Mouse (Mus musculus) embryonic facial prominence, embryonic 13.5 days (tissue): ENCODE measurements around the gene Pcbd2. TPM values are rescaled to one million over a fixed set of nuclear protein-coding genes. Genes with fewer than 3 reads are reported as not detected.

Experiments
- ATAC-seq: fragments of 200-750 bp; cut with Nextera tagmentation; 2 replicates; pipeline ENCODE4 v1.8.0; 2017; ENCODE audit warnings: low read depth; ENCODE audit not compliant: insufficient number of reproducible peaks, insufficient read depth, low FRiP score, low TSS enrichment
- H3K27ac ChIP-seq: fragments of 300-500 bp; sonication (generic); 2 replicates; pipeline ENCODE4 v1.5.1; 2015; ENCODE audit warnings: moderate library complexity, mild to moderate bottlenecking, inconsistent platforms
- H3K27me3 ChIP-seq: fragments of 300-500 bp; sonication (generic); 2 replicates; pipeline ENCODE4 v1.6.1; 2015; ENCODE audit warnings: mild to moderate bottlenecking, inconsistent platforms
- H3K36me3 ChIP-seq: fragments of 300-500 bp; sonication (generic); 2 replicates; pipeline ENCODE4 v1.6.1; 2015; ENCODE audit warnings: mild to moderate bottlenecking, inconsistent platforms
- H3K4me1 ChIP-seq: fragments of 300-500 bp; sonication (generic); 2 replicates; pipeline ENCODE4 v1.6.1; 2015; ENCODE audit warnings: inconsistent platforms
- H3K4me2 ChIP-seq: fragments of 300-500 bp; sonication (generic); 2 replicates; pipeline ENCODE4 v1.6.1; 2015; ENCODE audit warnings: moderate library complexity, mild to moderate bottlenecking, inconsistent platforms
- H3K4me3 ChIP-seq: fragments of 300-500 bp; sonication (generic); 2 replicates; pipeline ENCODE4 v1.5.1; 2015; ENCODE audit warnings: mild to moderate bottlenecking, inconsistent platforms
- H3K9ac ChIP-seq: fragments of 300-500 bp; sonication (generic); 2 replicates; pipeline ENCODE4 v1.6.1; 2015; ENCODE audit warnings: mild to moderate bottlenecking, inconsistent platforms
- H3K9me3 ChIP-seq: fragments of 300-500 bp; sonication (generic); 2 replicates; pipeline ENCODE4 v1.6.1; 2016; ENCODE audit warnings: inconsistent platforms
- WGBS: fragments of 180-500 bp; shearing (Covaris S2); methylation state at CpG from one replicate; pipeline ENCODE4 v1.1.7; 2015; ENCODE audit warnings: mixed read lengths; 5-methylcytosine and 5-hydroxymethylcytosine counted together
- polyA plus RNA-seq: library from polyadenylated mRNA; unstranded; fragments of >200 nt; fragmentation: Nextera tagmentation; extraction: Ambion mirVana; gene quantifications from 2 replicates; pipeline ENCODE4 v1.2.1, GENCODE M21; 2015

Gene Pcbd2
- polyA plus RNA-seq, 1 experiment from 2014 or later: 44.3 TPM

DNA sequence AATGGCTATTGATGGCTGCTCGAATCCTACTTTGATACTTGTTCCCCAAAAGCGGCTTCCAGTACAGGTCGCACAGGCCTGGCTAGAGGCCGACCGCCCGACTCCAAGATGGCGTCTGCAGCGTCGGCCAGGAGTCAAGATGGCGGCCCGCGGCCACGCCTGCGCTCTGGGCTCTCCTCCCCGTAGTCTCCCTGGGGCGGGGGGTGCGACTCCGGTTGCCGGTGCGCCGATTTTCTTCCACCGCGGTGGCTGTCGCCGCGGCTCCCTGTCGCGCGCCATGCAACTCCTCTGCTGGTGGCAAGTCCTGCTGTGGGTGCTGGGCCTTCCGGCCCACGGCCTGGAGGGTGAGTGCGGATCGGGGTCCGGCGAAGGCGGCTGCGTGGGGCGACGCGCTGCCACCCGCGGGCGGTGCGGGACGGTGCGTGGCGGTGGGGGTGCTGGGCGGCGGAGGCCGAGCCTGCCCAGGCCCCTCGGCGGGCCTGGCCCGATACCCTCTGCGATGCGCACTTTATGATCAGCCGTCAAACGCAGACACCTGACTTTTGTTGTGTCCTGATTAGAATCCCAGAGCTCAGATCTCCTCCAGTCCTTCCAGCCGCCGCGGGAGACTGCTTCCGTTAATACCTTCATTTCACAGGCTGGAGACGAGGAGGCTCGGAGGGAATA is 12.5 kb upstream of the Pcbd2 start, which contains the start of gene Txndc15:
Txndc15 (plus strand) TSS at position 150 of the 666 bp plus-strand sequence.
- no peaks in the 10 kb centered on the region for H3K9me3 ChIP-seq
- peak; percentile 74 for ATAC-seq
- no peaks in the 10 kb centered on the region for H3K27me3 ChIP-seq
- WGBS: under 1% methylated on average over 63 of the region's 63 CpGs
- H3K9ac ChIP-seq: peak within 1 kb of the TSS; percentile 97
- peak within 1 kb of the TSS; percentile 95 for H3K4me3 ChIP-seq
- peak within 1 kb of the TSS; percentile 67 for H3K4me2 ChIP-seq
- H3K36me3 ChIP-seq: peaks cover 21% of the 10 kb centered on the region
- H3K4me1 ChIP-seq: peaks cover 14% of the 10 kb centered on the region
- peak within 1 kb of the TSS; percentile 91 for H3K27ac ChIP-seq

DNA sequence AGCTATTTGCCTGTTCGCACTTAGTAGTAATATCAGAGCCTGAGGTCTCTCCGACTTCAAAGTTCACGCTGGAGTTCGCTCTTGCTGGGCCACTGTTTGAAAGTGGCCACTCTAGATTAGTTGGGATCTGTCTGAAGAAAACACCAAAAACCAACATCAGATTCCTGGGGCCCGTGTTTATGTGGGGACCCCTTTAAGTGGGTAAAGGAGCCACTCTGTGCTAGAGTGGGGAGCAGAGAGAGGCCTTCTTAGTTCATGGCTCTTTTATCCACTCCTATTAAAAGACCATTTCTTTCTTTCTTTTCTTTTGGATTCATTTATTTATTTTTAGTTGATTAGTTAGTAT is 12.0 kb upstream of the Pcbd2 start:
- no peak for ATAC-seq
- Histone ChIP-seq H3K9ac (peak overlapping the region; percentile 97), H3K4me1 (peaks cover 14% of the 10 kb centered on the region), H3K27me3 (no peaks in the 10 kb centered on the region), H3K27ac (peak overlapping the region; percentile 91), H3K36me3 (peaks cover 26% of the 10 kb centered on the region), H3K4me2 (peak overlapping the region; percentile 67), H3K4me3 (peak overlapping the region; percentile 95), H3K9me3 (no peaks in the 10 kb centered on the region)
- WGBS: 14% methylated on average over 5 of the region's 5 CpGs

DNA sequence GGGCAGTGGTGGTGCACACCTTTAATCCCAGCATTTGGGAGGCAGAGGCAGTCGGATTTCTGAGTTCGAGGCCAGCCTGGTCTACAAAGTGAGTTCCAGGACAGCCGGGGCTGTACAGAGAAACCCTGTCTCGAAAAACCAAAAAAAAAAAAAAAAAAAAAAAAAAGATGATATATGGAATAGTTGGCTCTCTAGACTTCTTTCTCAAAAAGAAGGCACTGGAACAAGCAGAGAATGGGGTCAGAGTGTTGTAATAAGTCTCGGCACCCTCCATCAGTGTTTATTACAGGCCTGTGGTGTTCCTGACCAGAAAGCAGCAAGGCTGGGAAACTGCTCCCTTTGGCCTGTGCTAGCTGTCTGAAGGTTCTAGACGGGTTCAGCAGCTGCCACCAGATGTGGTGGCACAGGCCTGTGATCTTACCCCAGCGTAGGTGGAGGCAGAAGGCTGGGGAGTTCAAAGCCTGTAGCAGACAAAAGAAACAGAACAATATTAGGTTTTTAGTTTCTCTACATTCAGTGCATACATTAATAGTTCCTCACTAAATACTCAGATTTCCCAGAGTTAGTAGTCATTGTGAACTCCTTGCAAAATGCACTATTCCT is 11.2 kb upstream of the Pcbd2 start:
- peak overlapping the region; percentile 67; the same call in 1 of the 2 replicates for H3K4me2 ChIP-seq
- ATAC-seq: no peak
- WGBS: 81% methylated on average over 7 of the region's 7 CpGs
- no peaks in the 10 kb centered on the region for H3K27me3 ChIP-seq
- peaks cover 14% of the 10 kb centered on the region for H3K4me1 ChIP-seq
- no peak overlapping the region for H3K27ac ChIP-seq
- peak overlapping the region; percentile 58; the same call in 1 of the 2 replicates for H3K9ac ChIP-seq
- H3K4me3 ChIP-seq: peak overlapping the region; percentile 95
- H3K36me3 ChIP-seq: peaks cover 35% of the 10 kb centered on the region
- no peaks in the 10 kb centered on the region for H3K9me3 ChIP-seq

DNA sequence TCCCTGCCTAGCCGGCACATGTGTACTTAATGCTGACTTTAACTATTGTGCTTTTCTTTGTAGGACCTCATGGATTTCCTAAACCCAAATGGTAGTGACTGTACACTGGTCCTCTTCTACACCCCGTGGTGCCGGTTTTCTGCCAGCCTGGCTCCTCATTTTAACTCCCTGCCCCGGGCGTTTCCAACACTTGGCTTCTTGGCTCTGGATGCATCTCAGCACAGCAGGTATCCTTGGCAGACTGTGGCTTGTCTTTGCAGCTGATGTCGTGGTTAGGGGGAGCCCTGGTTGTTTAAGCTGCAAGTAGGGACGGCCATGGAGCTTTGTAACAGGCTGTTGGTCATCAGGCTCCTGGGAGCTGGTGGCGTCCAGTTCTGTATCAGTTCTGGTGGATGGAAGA is 5.7 kb upstream of the Pcbd2 start:
- Histone ChIP-seq H3K9ac (no peak overlapping the region), H3K36me3 (peaks cover 77% of the 10 kb centered on the region), H3K4me1 (peaks cover 6% of the 10 kb centered on the region; the same call in 1 of the 2 replicates), H3K27ac (no peak overlapping the region), H3K4me3 (no peak overlapping the region), H3K9me3 (no peaks in the 10 kb centered on the region), H3K4me2 (no peak overlapping the region), H3K27me3 (no peaks in the 10 kb centered on the region)
- no peak for ATAC-seq
- 76% methylated on average over 8 of the region's 8 CpGs for WGBS

DNA sequence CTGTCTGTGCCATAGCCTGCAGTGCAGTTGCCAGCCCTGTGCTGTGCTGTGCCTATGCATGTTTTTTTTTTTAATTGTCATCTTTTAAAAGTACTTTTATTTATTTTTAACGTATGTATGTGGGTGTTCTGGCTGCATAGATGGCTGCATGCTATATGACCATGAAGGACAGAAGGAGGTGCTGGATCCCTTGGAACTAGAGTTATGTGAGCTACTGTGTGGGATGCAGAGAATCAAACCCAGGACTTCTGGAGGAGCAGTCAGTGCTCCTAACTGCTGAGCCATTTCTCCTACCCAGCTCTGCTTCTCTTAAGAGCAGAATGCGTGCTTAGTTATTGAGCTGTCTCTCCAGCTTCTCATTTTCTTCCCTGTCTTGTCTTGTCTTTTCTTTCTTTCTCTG is 5.2 kb upstream of the Pcbd2 start:
- H3K4me1 ChIP-seq: peaks cover 3% of the 10 kb centered on the region; the same call in 1 of the 2 replicates
- 94% methylated on average over 2 of the region's 2 CpGs for WGBS
- H3K4me3 ChIP-seq: no peak overlapping the region
- H3K9me3 ChIP-seq: no peaks in the 10 kb centered on the region
- ATAC-seq: no peak
- peaks cover 77% of the 10 kb centered on the region for H3K36me3 ChIP-seq
- no peaks in the 10 kb centered on the region for H3K27me3 ChIP-seq
- no peak overlapping the region for H3K9ac ChIP-seq
- H3K4me2 ChIP-seq: no peak overlapping the region
- H3K27ac ChIP-seq: no peak overlapping the region

DNA sequence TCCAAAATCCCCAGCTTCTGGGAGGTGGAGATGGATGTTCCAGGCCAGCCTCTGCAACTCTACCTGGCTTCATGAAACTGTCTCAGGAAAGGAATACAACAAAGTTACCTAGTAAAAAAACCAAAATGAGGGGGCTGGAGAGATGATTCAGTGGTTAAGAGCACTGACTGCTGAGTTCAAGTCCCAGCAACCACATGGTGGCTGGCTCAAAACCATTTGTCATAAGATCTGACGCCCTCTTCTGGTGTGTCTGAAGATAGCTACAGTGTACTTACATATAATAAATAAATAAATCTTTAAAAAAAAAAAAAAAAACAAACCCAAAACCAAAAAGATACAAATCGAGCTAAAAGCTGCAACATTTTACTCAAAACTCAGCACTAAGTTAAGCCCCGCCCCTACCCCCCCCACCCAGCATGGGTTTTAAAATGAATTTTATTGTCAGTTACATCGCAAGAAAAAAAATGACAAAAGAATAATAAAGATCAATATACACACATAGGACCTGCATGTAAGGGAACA is 509 bp upstream of the Pcbd2 start:
- H3K36me3 ChIP-seq: peaks cover 36% of the 10 kb centered on the region
- no peaks in the 10 kb centered on the region for H3K27me3 ChIP-seq
- ATAC-seq: no peak
- peak overlapping the region; percentile 84 for H3K9ac ChIP-seq
- H3K4me3 ChIP-seq: peak overlapping the region; percentile 63
- H3K4me1 ChIP-seq: no peaks in the 10 kb centered on the region
- peak overlapping the region; percentile 68 for H3K4me2 ChIP-seq
- no peaks in the 10 kb centered on the region for H3K9me3 ChIP-seq
- H3K27ac ChIP-seq: peak overlapping the region; percentile 98
- 4% methylated on average over 4 of the region's 4 CpGs for WGBS

DNA sequence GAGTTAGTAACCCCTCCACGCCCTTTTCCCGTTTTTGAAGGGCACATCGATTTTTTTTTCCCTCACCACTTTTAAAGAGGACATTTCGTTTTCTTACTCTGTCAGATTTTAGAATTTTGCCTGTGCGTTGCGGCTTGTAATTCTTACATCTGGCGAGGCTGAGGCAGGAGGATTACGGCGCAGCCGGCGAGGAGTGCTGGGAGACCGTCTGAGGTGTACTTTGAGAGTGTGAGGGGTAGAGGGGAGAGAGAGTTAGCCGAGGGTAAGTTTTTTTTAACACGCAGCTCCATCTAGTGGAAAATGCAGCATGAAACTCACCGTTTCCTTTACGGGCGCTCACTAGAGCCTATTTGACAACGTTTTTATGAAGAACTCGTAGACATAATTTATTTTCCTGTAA is 671 bp downstream of the Pcbd2 start:
- peaks cover 28% of the 10 kb centered on the region for H3K36me3 ChIP-seq
- H3K9ac ChIP-seq: peak overlapping the region; percentile 84
- peak overlapping the region; percentile 63 for H3K4me3 ChIP-seq
- no peaks in the 10 kb centered on the region for H3K4me1 ChIP-seq
- no peaks in the 10 kb centered on the region for H3K9me3 ChIP-seq
- H3K4me2 ChIP-seq: peak overlapping the region; percentile 68
- no peaks in the 10 kb centered on the region for H3K27me3 ChIP-seq
- peak overlapping the region; percentile 98 for H3K27ac ChIP-seq
- WGBS: 3% methylated on average over 19 of the region's 19 CpGs
- ATAC-seq: 0 out of 2 replicates have a peak, but pooled peaks have one; percentile 57

DNA sequence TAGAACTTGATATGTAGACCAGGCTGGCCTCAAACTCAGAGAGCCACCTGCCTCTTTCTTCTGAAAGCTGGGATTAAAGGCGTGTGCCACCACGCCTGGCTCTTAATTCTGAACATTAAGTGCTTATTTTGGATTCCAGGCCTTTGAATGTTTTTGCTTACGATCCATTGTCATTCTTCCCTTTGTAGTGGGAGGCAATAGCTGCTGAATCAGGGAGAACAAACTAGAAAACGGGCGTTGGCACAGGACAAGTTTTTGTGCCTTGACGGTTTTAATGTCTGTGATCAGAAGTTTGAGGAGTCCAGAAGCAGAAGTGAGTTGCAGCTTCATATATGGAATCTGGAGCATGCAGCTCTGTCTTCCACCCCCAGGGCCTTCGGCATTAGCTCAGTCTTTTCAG is 3.5 kb downstream of the Pcbd2 start:
- 86% methylated on average over 7 of the region's 7 CpGs for WGBS

DNA sequence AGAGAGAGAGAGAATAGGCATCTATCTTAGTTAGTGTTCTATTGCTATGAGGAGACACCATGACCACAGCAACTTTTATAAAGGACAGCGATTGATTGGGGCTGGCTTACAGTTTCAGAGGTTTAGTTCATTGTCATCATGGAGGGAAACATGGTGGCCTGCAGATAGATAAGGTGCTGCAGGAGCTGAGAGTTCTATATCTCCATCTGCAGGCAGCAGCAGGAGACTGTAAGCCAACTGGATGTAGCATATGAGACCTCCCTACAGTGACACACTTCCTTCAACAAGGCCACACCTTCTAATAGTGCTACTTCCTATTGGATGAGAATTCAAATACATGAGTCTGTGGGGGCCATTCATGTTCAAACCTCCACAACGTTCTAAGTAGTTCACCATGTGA is 5.0 kb downstream of the Pcbd2 start:
- Histone ChIP-seq H3K27ac (no peak overlapping the region), H3K36me3 (no peaks in the 10 kb centered on the region), H3K9ac (no peak overlapping the region), H3K27me3 (no peaks in the 10 kb centered on the region), H3K9me3 (no peaks in the 10 kb centered on the region), H3K4me1 (0 out of 2 replicates have a peak, but pooled peaks cover 4% of the 10 kb centered on the region), H3K4me2 (no peak overlapping the region), H3K4me3 (no peak overlapping the region)
- 82% methylated on average over 2 of the region's 2 CpGs for WGBS
- no peak for ATAC-seq

More for the DNA sequence above, 3.5 kb downstream of the Pcbd2 start:
- H3K9ac ChIP-seq: no peak overlapping the region
- no peak overlapping the region for H3K4me2 ChIP-seq
- H3K27me3 ChIP-seq: no peaks in the 10 kb centered on the region
- H3K4me3 ChIP-seq: no peak overlapping the region
- peaks cover 6% of the 10 kb centered on the region for H3K36me3 ChIP-seq
- no peaks in the 10 kb centered on the region for H3K9me3 ChIP-seq
- 0 out of 2 replicates have a peak, but pooled peaks cover 4% of the 10 kb centered on the region for H3K4me1 ChIP-seq
- no peak for ATAC-seq
- H3K27ac ChIP-seq: no peak overlapping the region

DNA sequence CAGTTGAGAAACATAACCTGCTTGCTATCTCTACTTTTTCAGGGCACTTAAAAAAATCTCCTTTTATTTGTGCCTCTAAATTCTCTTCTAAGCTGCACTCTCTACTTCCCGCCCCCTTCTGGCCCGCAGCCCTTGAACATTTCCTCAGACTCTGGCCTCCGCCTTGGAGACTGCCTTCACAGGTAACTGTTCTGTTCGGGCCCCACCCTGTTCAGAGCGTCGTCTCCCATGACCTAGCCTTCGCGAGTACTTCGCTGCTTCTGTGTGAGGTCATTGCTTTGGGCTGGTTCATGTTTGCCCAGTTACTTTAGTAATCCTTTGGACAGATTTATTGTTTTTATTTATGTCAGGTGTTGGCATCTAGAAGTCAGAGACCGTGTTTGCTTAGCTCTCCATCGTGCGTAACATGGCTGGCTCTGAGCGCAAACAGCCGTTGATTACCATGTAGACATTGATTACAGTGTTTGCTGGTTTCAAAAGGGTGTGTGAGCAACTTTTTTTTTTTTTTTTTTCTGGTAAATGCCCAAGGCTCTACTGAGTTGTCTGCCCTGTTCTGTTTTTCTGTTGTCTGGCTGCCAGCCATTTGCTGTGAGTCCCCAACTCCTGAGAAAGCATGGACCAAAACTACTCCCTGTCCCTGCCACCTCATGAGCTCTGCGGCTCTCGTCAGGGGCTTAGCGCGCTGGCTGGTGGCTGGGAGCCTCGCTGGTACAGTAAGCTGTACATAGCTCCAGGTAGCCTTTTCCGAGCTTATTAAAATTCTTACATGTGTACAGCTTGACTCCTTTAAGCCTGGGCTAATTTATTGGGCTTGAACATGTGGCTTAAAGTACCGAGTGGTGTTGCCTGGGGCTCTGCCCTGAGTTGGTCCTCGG is 6.7 kb downstream of the Pcbd2 start:
- no peaks in the 10 kb centered on the region for H3K27me3 ChIP-seq
- ATAC-seq: no peak
- H3K4me2 ChIP-seq: no peak overlapping the region
- no peaks in the 10 kb centered on the region; the same call in 1 of the 2 replicates for H3K9me3 ChIP-seq
- no peak overlapping the region for H3K4me3 ChIP-seq
- no peak overlapping the region for H3K9ac ChIP-seq
- no peaks in the 10 kb centered on the region for H3K36me3 ChIP-seq
- 72% methylated on average over 22 of the region's 22 CpGs for WGBS
- no peak overlapping the region for H3K27ac ChIP-seq
- H3K4me1 ChIP-seq: 0 out of 2 replicates have a peak, but pooled peaks cover 4% of the 10 kb centered on the region

DNA sequence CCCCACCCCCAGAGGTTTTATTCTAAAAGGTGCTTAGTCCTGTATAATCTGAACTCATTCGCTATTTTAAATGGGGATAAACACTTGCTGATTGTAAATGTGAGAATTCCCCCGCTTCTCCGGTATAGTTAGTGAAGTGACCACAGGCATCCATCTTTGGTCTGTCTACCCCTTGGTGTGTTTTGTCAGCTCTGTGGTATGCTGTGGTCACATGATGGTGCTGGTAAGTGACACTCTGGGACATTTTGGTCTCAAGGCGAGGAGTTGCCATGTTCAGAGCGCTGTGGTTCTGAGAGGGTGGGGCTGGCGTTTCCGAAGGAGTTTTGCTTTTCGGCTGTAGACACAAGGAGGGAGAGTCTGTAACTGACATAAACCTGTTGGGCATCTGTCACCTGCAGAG is 10.7 kb downstream of the Pcbd2 start:
- 92% methylated on average over 8 of the region's 8 CpGs for WGBS
- no peak overlapping the region for H3K4me2 ChIP-seq
- ATAC-seq: no peak

More for the DNA sequence above, 10.7 kb downstream of the Pcbd2 start:
- no peaks in the 10 kb centered on the region for H3K27me3 ChIP-seq
- no peaks in the 10 kb centered on the region; the same call in 1 of the 2 replicates for H3K9me3 ChIP-seq
- 0 out of 2 replicates have a peak, but pooled peaks cover 4% of the 10 kb centered on the region for H3K4me1 ChIP-seq
- no peaks in the 10 kb centered on the region for H3K36me3 ChIP-seq
- H3K4me3 ChIP-seq: no peak overlapping the region
- no peak overlapping the region for H3K27ac ChIP-seq
- no peak overlapping the region for H3K9ac ChIP-seq
